Mouse (Mus musculus): ENCODE results near the gene Lig1. TPM values are rescaled to one million over a fixed set of nuclear protein-coding genes. Genes with fewer than 3 reads are reported as not detected.
A peak's percentile ranks its signal among the peaks of the same experiment; 100 is the strongest.
"Not testable (repeated sequence)": the region's sequence is repeated elsewhere in the genome, so short reads cannot be mapped to it uniquely, and the experiment has no call there.

The Lig1 gene
- polyA plus RNA-seq, 1 experiment from 2014 or later = 185 TPM

DNA sequence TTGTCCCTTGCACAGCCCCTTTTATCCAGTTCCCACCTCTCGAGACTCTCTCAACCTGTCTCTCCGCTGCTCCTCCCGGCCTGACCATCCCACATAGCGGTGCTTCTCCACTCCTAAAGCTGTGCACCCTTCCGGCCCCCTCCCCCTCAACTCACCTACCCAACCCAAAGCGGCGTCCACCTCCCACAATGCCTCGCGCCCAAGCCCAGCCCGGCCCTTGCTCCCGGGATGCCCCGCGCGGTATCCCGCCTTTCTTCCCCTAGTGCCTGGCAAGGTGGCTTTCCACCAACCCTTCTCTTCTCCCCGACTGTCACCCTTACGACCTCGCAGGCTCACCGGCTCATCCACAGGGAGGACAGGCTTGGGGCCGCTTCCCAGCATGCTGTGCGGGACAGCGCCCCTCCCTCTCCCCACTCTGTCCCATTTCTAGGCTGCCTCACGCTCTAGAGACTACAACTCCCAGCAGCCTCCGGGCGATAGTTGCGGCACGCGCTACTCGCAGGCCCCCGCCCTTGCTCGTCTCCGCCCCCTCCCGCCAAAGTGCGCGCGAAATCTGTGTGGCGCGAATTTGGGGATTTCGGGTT is 1.3 kb downstream of the Lig1 start, which contains the start of gene Zswim9:
TSS of gene Zswim9 (minus strand) at position 414 of the 584 bp plus-strand sequence.
- Histone ChIP-seq H3K4me1 (ENCODE audit: control insufficient read depth, insufficient read depth, low read length) (no peaks in the 10 kb centered on the region), H3K9ac (ENCODE audit: low read length) (peak within 1 kb of the TSS; percentile 78), H3K4me3 (ENCODE audit: low read depth, low read length) (peak within 1 kb of the TSS; percentile 52), H3K36me3 (ENCODE audit: control insufficient read depth, insufficient read depth, low read length) (peaks cover 13% of the 10 kb centered on the region), H3K27ac (replicated peaks; ENCODE audit: low read depth, low read length) (peak within 1 kb of the TSS; percentile 62; the same call in 1 of the 2 replicates), H3K4me2 (ENCODE audit: low read depth, severe bottlenecking) (peak within 1 kb of the TSS; percentile 76), H3K9me3 (ENCODE audit: control insufficient read depth, low read length) (no peaks in the 10 kb centered on the region), H3K27me3 (ENCODE audit: control insufficient read depth, insufficient read depth, low read length) (no peaks in the 10 kb centered on the region)
- ATAC-seq (ENCODE audit: insufficient number of reproducible peaks, low FRiP score, low TSS enrichment, low read depth) = peak; percentile 98
- WGBS = under 1% methylated on average over 38 of the region's 39 CpGs
- DNase-seq (ENCODE audit: low spot score) = peak; percentile 95

DNA sequence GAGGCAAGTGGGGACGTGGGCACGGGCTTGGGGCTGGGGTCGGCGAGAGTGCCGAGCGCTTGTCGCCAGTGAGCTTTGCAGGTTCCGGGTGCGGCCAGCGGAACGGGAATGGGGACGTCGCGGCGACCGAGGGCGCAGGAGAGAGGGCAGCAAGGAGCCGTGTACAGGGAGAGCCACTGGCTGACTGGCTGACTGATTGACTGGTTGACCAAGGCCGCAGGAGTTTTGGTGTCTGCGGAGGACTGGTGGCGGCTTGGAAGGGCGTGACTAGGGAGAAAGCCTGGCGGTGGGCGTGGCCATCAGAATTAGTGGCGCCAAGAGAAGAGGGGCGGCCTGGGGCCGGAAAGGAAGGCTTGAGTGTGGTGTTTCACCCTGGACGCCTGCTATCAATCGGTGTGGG is 1.9 kb downstream of the Lig1 start:
- WGBS = 0% methylated on average over 8 of the region's 29 CpGs
- H3K4me2 ChIP-seq (ENCODE audit: low read depth, severe bottlenecking) = peak overlapping the region; percentile 76; the same call in 1 of the 2 replicates
- not testable (repeated sequence) for DNase-seq (ENCODE audit: low spot score); H3K27me3 ChIP-seq (ENCODE audit: control insufficient read depth, insufficient read depth, low read length); H3K27ac ChIP-seq (replicated peaks; ENCODE audit: low read depth, low read length); H3K9me3 ChIP-seq (ENCODE audit: control insufficient read depth, low read length); H3K4me1 ChIP-seq (ENCODE audit: control insufficient read depth, insufficient read depth, low read length)
- peak overlapping the region; percentile 78; the same call in 1 of the 2 replicates for H3K9ac ChIP-seq (ENCODE audit: low read length)
- peak overlapping the region; percentile 52 for H3K4me3 ChIP-seq (ENCODE audit: low read depth, low read length)
- H3K36me3 ChIP-seq (ENCODE audit: control insufficient read depth, insufficient read depth, low read length) = peaks cover 13% of the 10 kb centered on the region
- peak; percentile 69 for ATAC-seq (ENCODE audit: insufficient number of reproducible peaks, low FRiP score, low TSS enrichment, low read depth)

DNA sequence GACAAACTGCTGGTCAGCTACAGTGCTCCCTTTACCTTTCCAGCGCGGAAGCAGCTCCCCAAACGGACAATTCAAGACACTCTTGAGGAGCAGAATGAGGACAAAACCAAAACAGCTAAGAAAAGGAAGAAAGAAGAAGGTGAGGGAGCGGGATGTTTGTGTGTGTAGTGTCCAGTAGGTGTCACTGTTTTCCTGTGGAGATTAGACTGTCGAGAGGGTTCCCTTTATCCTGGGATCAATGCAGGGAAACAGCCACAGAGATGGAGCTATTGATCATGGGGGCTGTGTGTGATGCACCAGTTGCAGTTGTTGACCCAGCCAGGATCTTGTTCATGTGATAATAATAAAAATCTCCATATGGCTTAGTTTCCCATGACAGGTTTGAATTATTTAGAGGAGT is 11.5 kb downstream of the Lig1 start:
- Histone ChIP-seq H3K4me1 (ENCODE audit: control insufficient read depth, insufficient read depth, low read length) (no peaks in the 10 kb centered on the region), H3K9ac (ENCODE audit: low read length) (no peak overlapping the region), H3K9me3 (ENCODE audit: control insufficient read depth, low read length) (no peaks in the 10 kb centered on the region), H3K36me3 (ENCODE audit: control insufficient read depth, insufficient read depth, low read length) (peaks cover 24% of the 10 kb centered on the region), H3K27me3 (ENCODE audit: control insufficient read depth, insufficient read depth, low read length) (no peaks in the 10 kb centered on the region), H3K4me3 (ENCODE audit: low read depth, low read length) (no peak overlapping the region), H3K27ac (replicated peaks; ENCODE audit: low read depth, low read length) (no peak overlapping the region), H3K4me2 (ENCODE audit: low read depth, severe bottlenecking) (no peak overlapping the region)
- no peak for DNase-seq (ENCODE audit: low spot score)
- ATAC-seq (ENCODE audit: insufficient number of reproducible peaks, low FRiP score, low TSS enrichment, low read depth) = 0 out of 2 replicates have a peak, but pooled peaks have one; percentile 44
- WGBS = 67% methylated on average over 5 of the region's 5 CpGs

DNA sequence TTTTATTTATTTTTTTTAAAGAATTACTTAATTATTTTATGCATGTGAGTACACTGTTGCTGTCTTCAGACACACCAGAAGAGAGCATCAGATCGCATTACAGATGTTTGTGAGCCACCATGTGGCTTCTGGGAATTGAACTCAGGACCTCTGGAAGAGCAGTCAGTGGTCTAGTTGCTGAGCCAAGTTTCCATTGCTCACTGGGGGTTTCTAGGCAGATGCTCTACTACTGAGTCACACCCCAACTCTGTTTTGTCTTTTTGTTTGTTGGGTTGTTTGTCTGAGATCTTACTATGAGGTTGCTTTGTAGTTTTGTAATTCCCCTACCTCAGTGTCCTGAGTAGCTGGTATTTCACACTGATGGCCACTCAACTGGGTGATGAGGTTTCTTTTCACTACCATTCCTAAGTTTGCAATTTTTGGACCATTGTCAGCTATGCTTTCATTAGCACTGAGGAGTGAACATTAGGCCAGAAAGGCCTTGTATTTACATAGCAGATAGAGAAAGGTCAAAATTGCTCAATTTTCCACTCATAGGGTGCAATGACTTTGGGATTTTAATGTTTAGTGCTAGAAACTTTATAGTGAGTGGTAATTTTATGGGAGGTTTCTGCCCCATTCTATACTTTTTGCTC is 13.1 kb downstream of the Lig1 start:
- H3K9me3 ChIP-seq (ENCODE audit: control insufficient read depth, low read length) = no peaks in the 10 kb centered on the region
- H3K36me3 ChIP-seq (ENCODE audit: control insufficient read depth, insufficient read depth, low read length) = peaks cover 26% of the 10 kb centered on the region
- no peak overlapping the region for H3K27ac ChIP-seq (replicated peaks; ENCODE audit: low read depth, low read length)
- DNase-seq (ENCODE audit: low spot score) = no peak
- no peak overlapping the region for H3K4me2 ChIP-seq (ENCODE audit: low read depth, severe bottlenecking)
- no peak overlapping the region for H3K4me3 ChIP-seq (ENCODE audit: low read depth, low read length)
- ATAC-seq (ENCODE audit: insufficient number of reproducible peaks, low FRiP score, low TSS enrichment, low read depth) = no peak
- H3K4me1 ChIP-seq (ENCODE audit: control insufficient read depth, insufficient read depth, low read length) = no peaks in the 10 kb centered on the region
- no peaks in the 10 kb centered on the region for H3K27me3 ChIP-seq (ENCODE audit: control insufficient read depth, insufficient read depth, low read length)
- no peak overlapping the region for H3K9ac ChIP-seq (ENCODE audit: low read length)
- 96% methylated on average over 1 of the region's 1 CpGs for WGBS

DNA sequence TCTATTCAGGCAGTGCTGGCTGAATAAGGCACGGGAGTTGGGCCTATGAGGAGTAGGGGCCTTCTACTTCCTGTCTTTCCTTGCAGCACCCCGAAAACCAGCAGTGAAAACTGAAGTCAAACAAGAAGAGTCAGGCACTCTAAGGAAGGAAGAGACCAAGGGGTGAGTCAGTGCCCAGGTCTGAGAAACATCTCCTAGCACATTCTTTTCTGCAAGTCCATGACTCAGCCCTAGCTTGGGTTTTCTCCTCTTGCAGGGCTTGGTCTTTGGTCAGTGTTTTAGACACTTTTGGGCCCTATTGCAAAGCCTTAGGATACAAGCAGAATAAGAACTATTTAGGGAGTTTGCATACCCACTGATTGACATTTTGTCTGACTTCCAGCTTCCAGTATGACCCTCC is 14.3 kb downstream of the Lig1 start:
- ATAC-seq (ENCODE audit: insufficient number of reproducible peaks, low FRiP score, low TSS enrichment, low read depth) (no peak), DNase-seq (ENCODE audit: low spot score) (no peak)
- H3K4me3 ChIP-seq (ENCODE audit: low read depth, low read length) = no peak overlapping the region
- H3K4me2 ChIP-seq (ENCODE audit: low read depth, severe bottlenecking) = no peak overlapping the region
- H3K9me3 ChIP-seq (ENCODE audit: control insufficient read depth, low read length) = no peaks in the 10 kb centered on the region
- 87% methylated on average over 2 of the region's 2 CpGs for WGBS
- no peaks in the 10 kb centered on the region for H3K4me1 ChIP-seq (ENCODE audit: control insufficient read depth, insufficient read depth, low read length)
- H3K9ac ChIP-seq (ENCODE audit: low read length) = no peak overlapping the region
- H3K27ac ChIP-seq (replicated peaks; ENCODE audit: low read depth, low read length) = no peak overlapping the region
- H3K27me3 ChIP-seq (ENCODE audit: control insufficient read depth, insufficient read depth, low read length) = no peaks in the 10 kb centered on the region
- peaks cover 31% of the 10 kb centered on the region for H3K36me3 ChIP-seq (ENCODE audit: control insufficient read depth, insufficient read depth, low read length)

DNA sequence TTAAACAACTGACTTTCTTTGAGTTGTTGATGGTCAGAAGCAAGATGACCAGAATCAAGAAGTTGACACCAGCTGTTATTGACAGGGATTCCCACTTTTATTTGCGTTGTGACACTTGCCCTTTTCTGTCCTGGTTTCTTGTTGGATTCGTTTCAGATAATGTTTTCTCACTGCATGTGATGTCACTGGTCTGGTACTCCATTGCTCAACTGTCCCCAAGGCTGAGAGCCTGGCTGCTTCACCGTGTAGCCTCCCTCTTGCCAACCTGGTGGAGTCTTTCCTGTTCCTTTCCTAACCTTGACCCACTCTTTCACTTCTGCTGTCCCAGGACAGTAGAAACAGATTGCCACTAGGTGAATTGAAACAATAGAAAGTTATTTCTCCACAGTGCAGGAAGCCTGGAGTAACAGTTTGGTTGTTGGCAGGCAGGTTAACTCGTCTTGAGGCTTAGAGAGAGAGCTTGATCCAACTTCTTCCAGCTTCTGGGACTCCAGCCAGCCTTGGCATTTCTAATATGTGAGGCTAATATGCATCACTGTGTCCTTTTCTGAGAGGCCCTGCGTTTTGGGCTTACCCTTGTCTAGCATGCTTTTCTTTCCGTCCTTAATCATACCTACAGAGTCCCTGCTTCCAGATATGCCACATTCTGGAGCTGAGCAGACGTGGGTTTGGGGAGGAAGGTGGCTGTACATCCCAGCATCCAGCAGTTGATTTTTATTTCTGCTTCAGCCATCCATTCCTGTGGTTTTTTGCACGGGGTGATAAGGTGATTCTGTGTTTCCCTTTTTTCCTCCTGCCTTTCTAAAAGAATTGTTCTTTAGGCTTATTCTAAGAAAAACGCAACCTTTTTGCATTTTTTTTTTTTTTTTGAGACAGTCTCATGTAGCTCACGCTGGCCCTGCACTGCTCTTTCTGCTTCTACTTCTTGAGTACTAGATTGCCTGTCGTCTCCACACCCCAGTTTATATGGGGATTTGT is 17.1 kb downstream of the Lig1 start:
- Histone ChIP-seq H3K4me1 (ENCODE audit: control insufficient read depth, insufficient read depth, low read length) (no peaks in the 10 kb centered on the region), H3K36me3 (ENCODE audit: control insufficient read depth, insufficient read depth, low read length) (peaks cover 38% of the 10 kb centered on the region), H3K4me3 (ENCODE audit: low read depth, low read length) (no peak overlapping the region), H3K9me3 (ENCODE audit: control insufficient read depth, low read length) (no peaks in the 10 kb centered on the region), H3K9ac (ENCODE audit: low read length) (no peak overlapping the region), H3K27me3 (ENCODE audit: control insufficient read depth, insufficient read depth, low read length) (no peaks in the 10 kb centered on the region), H3K4me2 (ENCODE audit: low read depth, severe bottlenecking) (no peak overlapping the region), H3K27ac (replicated peaks; ENCODE audit: low read depth, low read length) (no peak overlapping the region)
- no peak for ATAC-seq (ENCODE audit: insufficient number of reproducible peaks, low FRiP score, low TSS enrichment, low read depth)
- 91% methylated on average over 11 of the region's 11 CpGs for WGBS
- DNase-seq (ENCODE audit: low spot score) = no peak

DNA sequence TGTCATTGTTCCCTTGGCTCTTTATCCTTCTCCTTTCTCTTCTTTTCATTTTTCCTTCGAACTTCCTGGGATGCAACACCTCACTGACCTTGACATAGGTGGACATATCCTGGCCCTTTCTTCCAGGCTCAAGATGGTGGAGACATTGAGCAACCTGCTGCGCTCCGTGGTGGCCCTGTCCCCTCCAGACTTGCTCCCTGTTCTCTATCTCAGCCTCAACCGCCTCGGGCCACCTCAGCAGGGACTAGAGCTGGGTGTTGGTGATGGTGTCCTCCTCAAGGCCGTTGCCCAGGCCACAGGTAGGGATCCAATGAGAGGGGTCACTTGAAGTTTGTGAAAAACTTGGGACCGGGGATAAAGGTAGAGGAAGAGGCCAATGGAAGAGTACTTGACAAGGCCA is 18.2 kb downstream of the Lig1 start:
- DNase-seq (ENCODE audit: low spot score) (no peak), ATAC-seq (ENCODE audit: insufficient number of reproducible peaks, low FRiP score, low TSS enrichment, low read depth) (no peak)
- Histone ChIP-seq H3K27me3 (ENCODE audit: control insufficient read depth, insufficient read depth, low read length) (no peaks in the 10 kb centered on the region), H3K4me2 (ENCODE audit: low read depth, severe bottlenecking) (no peak overlapping the region), H3K4me1 (ENCODE audit: control insufficient read depth, insufficient read depth, low read length) (no peaks in the 10 kb centered on the region), H3K36me3 (ENCODE audit: control insufficient read depth, insufficient read depth, low read length) (peaks cover 42% of the 10 kb centered on the region), H3K27ac (replicated peaks; ENCODE audit: low read depth, low read length) (no peak overlapping the region), H3K9ac (ENCODE audit: low read length) (no peak overlapping the region), H3K9me3 (ENCODE audit: control insufficient read depth, low read length) (no peaks in the 10 kb centered on the region), H3K4me3 (ENCODE audit: low read depth, low read length) (no peak overlapping the region)
- WGBS = 95% methylated on average over 7 of the region's 7 CpGs

DNA sequence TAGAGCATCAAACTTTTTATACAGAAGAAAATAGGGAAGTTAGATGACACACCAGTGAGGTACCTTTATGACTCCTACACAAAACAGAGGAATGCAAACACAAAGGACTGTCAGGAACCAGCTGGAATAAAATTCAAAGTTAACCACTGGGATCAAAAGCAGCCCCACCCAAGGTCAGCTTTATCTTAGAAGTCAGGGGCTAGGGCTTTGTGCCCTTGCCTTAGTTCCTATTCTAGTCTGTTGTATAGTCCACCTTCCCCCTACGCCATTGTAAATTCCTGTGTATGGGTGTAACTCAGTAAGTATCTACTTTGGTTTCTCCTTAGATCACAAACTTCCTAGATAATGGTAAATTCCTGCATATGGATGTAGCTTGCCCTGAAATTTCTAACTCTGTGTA is 20.6 kb downstream of the Lig1 start:
- Histone ChIP-seq H3K4me1 (ENCODE audit: control insufficient read depth, insufficient read depth, low read length) (no peaks in the 10 kb centered on the region), H3K36me3 (ENCODE audit: control insufficient read depth, insufficient read depth, low read length) (peaks cover 47% of the 10 kb centered on the region), H3K27ac (replicated peaks; ENCODE audit: low read depth, low read length) (no peak overlapping the region), H3K4me3 (ENCODE audit: low read depth, low read length) (no peak overlapping the region), H3K9me3 (ENCODE audit: control insufficient read depth, low read length) (no peaks in the 10 kb centered on the region), H3K27me3 (ENCODE audit: control insufficient read depth, insufficient read depth, low read length) (no peaks in the 10 kb centered on the region), H3K4me2 (ENCODE audit: low read depth, severe bottlenecking) (no peak overlapping the region), H3K9ac (ENCODE audit: low read length) (no peak overlapping the region)
- WGBS = 90% methylated on average over 1 of the region's 1 CpGs
- DNase-seq (ENCODE audit: low spot score) (no peak), ATAC-seq (ENCODE audit: insufficient number of reproducible peaks, low FRiP score, low TSS enrichment, low read depth) (no peak)

Data from limb, embryonic 11.5 days (tissue).